Mouse (Mus musculus): ENCODE data around the gene Macf1. TPM values are rescaled to one million over a fixed set of nuclear protein-coding genes. Genes with fewer than 3 reads are reported as not detected.

Gene Macf1
- polyA plus RNA-seq, 1 experiment from 2014 or later, result 28.9 TPM

GRCm38 (mm10) chr4:123416829-123417228 lies 267.3 kb downstream of the Macf1 start:
- Histone ChIP-seq H3K9me3 (ENCODE audit: control insufficient read depth, low read length) (no peaks in the 10 kb centered on the region), H3K36me3 (ENCODE audit: control insufficient read depth, insufficient read depth, low read length) (no peaks in the 10 kb centered on the region), H3K4me2 (replicated peaks; ENCODE audit: low read depth) (no peak overlapping the region), H3K27ac (replicated peaks) (no peak overlapping the region), H3K4me3 (ENCODE audit: low read depth, low read length) (no peak overlapping the region), H3K4me1 (replicated peaks; ENCODE audit: control insufficient read depth, insufficient read depth) (no peaks in the 10 kb centered on the region), H3K27me3 (ENCODE audit: control insufficient read depth, insufficient read depth, low read length) (no peaks in the 10 kb centered on the region), H3K9ac (ENCODE audit: low read length) (no peak overlapping the region)
- WGBS, result 82% methylated on average over 2 of the region's 2 CpGs
- TF ChIP-seq EP300 (optimal IDR thresholded peaks at IDR 0.05) (no peak), CTCF (IDR thresholded peaks at IDR 0.05; ENCODE audit: low read depth) (no peak)
- DNase-seq (ENCODE audit: low spot score) (no peak), ATAC-seq (ENCODE audit: low FRiP score, low TSS enrichment) (no peak)

GRCm38 (mm10) chr4:123415566-123415965 lies 268.6 kb downstream of the Macf1 start:
- 94% methylated on average over 1 of the region's 1 CpGs for WGBS

DNA sequence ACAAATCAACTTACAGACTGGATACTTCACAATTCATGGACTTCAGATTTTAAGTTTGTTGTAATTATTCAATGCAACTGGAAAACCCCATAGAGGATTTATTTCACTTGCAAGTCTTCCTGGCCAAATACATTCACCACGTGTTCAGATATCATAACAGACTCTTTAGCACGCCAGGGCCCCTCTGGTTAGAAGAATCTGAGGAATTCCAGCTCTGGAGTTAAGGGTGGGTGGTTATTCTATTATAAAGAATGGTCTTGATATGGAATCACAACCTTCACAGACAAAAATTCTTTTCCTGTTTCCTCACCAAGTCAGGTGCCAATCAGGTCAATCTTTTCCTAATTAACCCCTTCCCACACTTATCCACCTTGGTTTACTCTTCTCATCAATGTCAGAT lies 270.3 kb downstream of the Macf1 start:
- WGBS, result 4% methylated on average over 2 of the region's 2 CpGs
- H3K9ac ChIP-seq (ENCODE audit: low read length), result no peak overlapping the region
- no peaks in the 10 kb centered on the region for H3K9me3 ChIP-seq (ENCODE audit: control insufficient read depth, low read length)
- H3K27me3 ChIP-seq (ENCODE audit: control insufficient read depth, insufficient read depth, low read length), result no peaks in the 10 kb centered on the region
- H3K36me3 ChIP-seq (ENCODE audit: control insufficient read depth, insufficient read depth, low read length), result no peaks in the 10 kb centered on the region
- H3K4me1 ChIP-seq (replicated peaks; ENCODE audit: control insufficient read depth, insufficient read depth), result 0 out of 2 replicates have a peak, but pooled peaks cover 1% of the 10 kb centered on the region
- H3K27ac ChIP-seq (replicated peaks), result no peak overlapping the region
- no peak overlapping the region for H3K4me2 ChIP-seq (replicated peaks; ENCODE audit: low read depth)
- ATAC-seq (ENCODE audit: low FRiP score, low TSS enrichment) (no peak), DNase-seq (ENCODE audit: low spot score) (no peak)
- TF ChIP-seq EP300 (optimal IDR thresholded peaks at IDR 0.05) (no peak), CTCF (IDR thresholded peaks at IDR 0.05; ENCODE audit: low read depth) (no peak)
- no peak overlapping the region for H3K4me3 ChIP-seq (ENCODE audit: low read depth, low read length)

More at GRCm38 (mm10) chr4:123415566-123415965, 268.6 kb downstream of the Macf1 start:
- no peak overlapping the region for H3K4me3 ChIP-seq (ENCODE audit: low read depth, low read length)
- DNase-seq (ENCODE audit: low spot score), result no peak
- H3K36me3 ChIP-seq (ENCODE audit: control insufficient read depth, insufficient read depth, low read length), result no peaks in the 10 kb centered on the region
- no peaks in the 10 kb centered on the region for H3K27me3 ChIP-seq (ENCODE audit: control insufficient read depth, insufficient read depth, low read length)
- no peak overlapping the region for H3K4me2 ChIP-seq (replicated peaks; ENCODE audit: low read depth)
- H3K9me3 ChIP-seq (ENCODE audit: control insufficient read depth, low read length), result no peaks in the 10 kb centered on the region
- TF ChIP-seq EP300 (optimal IDR thresholded peaks at IDR 0.05) (no peak), CTCF (IDR thresholded peaks at IDR 0.05; ENCODE audit: low read depth) (no peak)
- H3K4me1 ChIP-seq (replicated peaks; ENCODE audit: control insufficient read depth, insufficient read depth), result no peaks in the 10 kb centered on the region
- no peak overlapping the region for H3K9ac ChIP-seq (ENCODE audit: low read length)
- no peak overlapping the region for H3K27ac ChIP-seq (replicated peaks)
- no peak for ATAC-seq (ENCODE audit: low FRiP score, low TSS enrichment)

DNA sequence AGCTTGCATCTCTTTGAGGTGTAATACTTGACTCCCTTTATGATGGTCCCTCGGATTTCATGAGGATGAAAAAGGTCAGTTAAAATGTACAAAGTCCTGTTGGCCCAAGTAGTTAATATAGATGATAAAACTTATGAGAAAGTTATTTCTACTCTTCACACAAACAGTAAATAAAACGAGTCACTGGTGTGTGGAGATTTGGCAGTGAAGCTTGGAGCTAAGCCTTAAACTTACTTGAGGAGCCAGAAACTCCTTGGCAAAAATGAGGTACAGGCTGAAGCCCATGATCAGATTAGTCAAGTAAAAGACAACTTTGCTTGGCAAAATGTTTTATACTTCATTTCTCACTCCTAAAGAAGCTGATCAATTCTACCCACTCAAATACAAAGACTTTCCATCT lies 271.2 kb downstream of the Macf1 start:
- 46% methylated on average over 2 of the region's 2 CpGs for WGBS
- H3K4me2 ChIP-seq (replicated peaks; ENCODE audit: low read depth), result no peak overlapping the region
- no peaks in the 10 kb centered on the region for H3K27me3 ChIP-seq (ENCODE audit: control insufficient read depth, insufficient read depth, low read length)
- H3K36me3 ChIP-seq (ENCODE audit: control insufficient read depth, insufficient read depth, low read length), result no peaks in the 10 kb centered on the region
- no peak for ATAC-seq (ENCODE audit: low FRiP score, low TSS enrichment)
- H3K27ac ChIP-seq (replicated peaks), result peak overlapping the region; percentile 92; the same call in 1 of the 2 replicates
- no peak overlapping the region for H3K4me3 ChIP-seq (ENCODE audit: low read depth, low read length)
- H3K9me3 ChIP-seq (ENCODE audit: control insufficient read depth, low read length), result no peaks in the 10 kb centered on the region
- TF ChIP-seq CTCF (IDR thresholded peaks at IDR 0.05; ENCODE audit: low read depth) (no peak), EP300 (optimal IDR thresholded peaks at IDR 0.05) (no peak)
- DNase-seq (ENCODE audit: low spot score), result no peak
- H3K9ac ChIP-seq (ENCODE audit: low read length), result no peak overlapping the region
- H3K4me1 ChIP-seq (replicated peaks; ENCODE audit: control insufficient read depth, insufficient read depth), result 0 out of 2 replicates have a peak, but pooled peaks cover 4% of the 10 kb centered on the region

DNA sequence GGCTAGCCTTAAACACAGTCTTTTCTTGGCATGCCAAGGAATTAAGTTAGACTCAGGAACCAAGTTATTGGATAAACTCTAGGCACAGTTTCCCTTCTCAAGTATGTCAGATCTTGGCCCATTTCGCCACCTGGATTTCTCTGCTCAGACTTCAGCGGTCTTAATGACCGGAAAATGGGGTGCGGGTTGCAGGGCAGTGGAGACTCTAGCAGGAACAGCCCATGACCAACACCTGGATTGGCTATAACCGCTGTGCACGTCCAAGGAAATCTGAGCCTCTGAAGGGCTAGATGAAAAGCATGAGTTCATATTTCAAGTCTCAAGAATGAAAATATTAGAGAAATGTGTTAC lies 271.7 kb downstream of the Macf1 start:
- peak overlapping the region; percentile 92 for H3K27ac ChIP-seq (replicated peaks)
- WGBS, result 15% methylated on average over 6 of the region's 6 CpGs
- ATAC-seq (ENCODE audit: low FRiP score, low TSS enrichment), result peak; percentile 6; the same call in 1 of the 2 replicates
- peak overlapping the region; percentile 93 for H3K4me2 ChIP-seq (replicated peaks; ENCODE audit: low read depth)
- 0 out of 2 replicates have a peak, but pooled peaks cover 4% of the 10 kb centered on the region for H3K4me1 ChIP-seq (replicated peaks; ENCODE audit: control insufficient read depth, insufficient read depth)
- H3K36me3 ChIP-seq (ENCODE audit: control insufficient read depth, insufficient read depth, low read length), result no peaks in the 10 kb centered on the region
- peak; percentile 20 for DNase-seq (ENCODE audit: low spot score)
- TF ChIP-seq CTCF (IDR thresholded peaks at IDR 0.05; ENCODE audit: low read depth), result no peak
- H3K9me3 ChIP-seq (ENCODE audit: control insufficient read depth, low read length), result no peaks in the 10 kb centered on the region
- H3K27me3 ChIP-seq (ENCODE audit: control insufficient read depth, insufficient read depth, low read length), result no peaks in the 10 kb centered on the region
- peak overlapping the region; percentile 81 for H3K9ac ChIP-seq (ENCODE audit: low read length)
- H3K4me3 ChIP-seq (ENCODE audit: low read depth, low read length), result peak overlapping the region; percentile 74

GRCm38 (mm10) chr4:123411732-123412527 lies 272.2 kb downstream of the Macf1 start:
- peak overlapping the region; percentile 74 for H3K4me3 ChIP-seq (ENCODE audit: low read depth, low read length)
- peak overlapping the region; percentile 92 for H3K27ac ChIP-seq (replicated peaks)
- TF ChIP-seq CTCF (IDR thresholded peaks at IDR 0.05; ENCODE audit: low read depth) (peak; percentile 32), EP300 (optimal IDR thresholded peaks at IDR 0.05) (no peak)
- WGBS, result under 1% methylated on average over 51 of the region's 69 CpGs
- H3K9me3 ChIP-seq (ENCODE audit: control insufficient read depth, low read length), result no peaks in the 10 kb centered on the region
- ATAC-seq (ENCODE audit: low FRiP score, low TSS enrichment) (peak; percentile 92), DNase-seq (ENCODE audit: low spot score) (peak; percentile 91)
- no peaks in the 10 kb centered on the region for H3K27me3 ChIP-seq (ENCODE audit: control insufficient read depth, insufficient read depth, low read length)
- H3K9ac ChIP-seq (ENCODE audit: low read length), result peak overlapping the region; percentile 81
- 0 out of 2 replicates have a peak, but pooled peaks cover 4% of the 10 kb centered on the region for H3K4me1 ChIP-seq (replicated peaks; ENCODE audit: control insufficient read depth, insufficient read depth)
- no peaks in the 10 kb centered on the region for H3K36me3 ChIP-seq (ENCODE audit: control insufficient read depth, insufficient read depth, low read length)
- H3K4me2 ChIP-seq (replicated peaks; ENCODE audit: low read depth), result peak overlapping the region; percentile 93

All from stomach, postnatal 0 days (tissue).